Mouse (Mus musculus): ENCODE results near the gene Tmprss11e.

DNA sequence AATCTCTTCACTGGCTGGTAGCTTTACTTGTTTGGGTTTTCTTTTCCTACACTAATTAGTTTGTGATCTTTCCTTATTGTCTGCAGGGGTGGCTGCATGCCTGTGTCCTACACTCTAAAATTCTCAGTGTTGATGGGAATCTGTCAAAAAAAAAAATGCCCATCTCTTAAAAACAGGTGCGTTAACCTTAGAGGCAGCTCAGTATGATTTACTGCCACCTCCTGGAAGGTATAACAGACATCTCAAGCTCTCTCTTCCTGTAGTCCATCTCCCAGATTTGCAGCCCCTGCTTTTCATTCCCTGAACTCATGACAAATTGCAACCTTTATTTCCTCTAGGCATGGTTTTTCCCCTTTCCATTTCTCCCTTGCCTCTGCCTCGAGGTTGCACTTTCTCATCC is 44.3 kb upstream of the Tmprss11e start:
- TF ChIP-seq TCF12 (IDR thresholded peaks at IDR 0.05; ENCODE audit: insufficient read depth, poor library complexity, severe bottlenecking), result no peak
- TF ChIP-seq MYOG (IDR thresholded peaks at IDR 0.05; ENCODE audit: control insufficient read depth in 1 of 3, insufficient read depth in 1 of 3, insufficient read length in 2 of 3, low read depth in 2 of 3), result no peak
- TF ChIP-seq MAX (IDR thresholded peaks at IDR 0.05; ENCODE audit: low read depth), result no peak
- no peak for TF ChIP-seq POLR2AphosphoS2 (IDR thresholded peaks at IDR 0.05; ENCODE audit: insufficient read length, low read depth)
- TF ChIP-seq POLR2A (IDR thresholded peaks at IDR 0.05; ENCODE audit: insufficient read length, low read depth), result no peak
- no peak for TF ChIP-seq MYOD1 (IDR thresholded peaks at IDR 0.05; ENCODE audit: control insufficient read depth in 1 of 3, insufficient read length in 2 of 3, low read depth in 2 of 3)
- TF ChIP-seq TCF3 (IDR thresholded peaks at IDR 0.05; ENCODE audit: insufficient read length, low read depth), result no peak
- TF ChIP-seq E2F4 (IDR thresholded peaks at IDR 0.05; ENCODE audit: insufficient read depth), result no peak
- TF ChIP-seq USF1 (IDR thresholded peaks at IDR 0.05; ENCODE audit: low read depth), result no peak
- no peak for TF ChIP-seq REST (IDR thresholded peaks at IDR 0.05; ENCODE audit: insufficient read depth, insufficient read length)
- TF ChIP-seq CEBPB (IDR thresholded peaks at IDR 0.05; ENCODE audit: insufficient read depth, poor library complexity, severe bottlenecking), result no peak
- TF ChIP-seq SRF (IDR thresholded peaks at IDR 0.05; ENCODE audit: control insufficient read depth, insufficient read length, low read depth), result no peak

Data from myocyte (in vitro differentiated cells).